Mouse (Mus musculus): ENCODE data around the gene Eml4. TPM values are rescaled to one million over a fixed set of nuclear protein-coding genes. Genes with fewer than 3 reads are reported as not detected.

The Eml4 gene
- total and polyA plus RNA-seq, 2 experiments from 2014 or later = 20.1 to 56.1 TPM

DNA sequence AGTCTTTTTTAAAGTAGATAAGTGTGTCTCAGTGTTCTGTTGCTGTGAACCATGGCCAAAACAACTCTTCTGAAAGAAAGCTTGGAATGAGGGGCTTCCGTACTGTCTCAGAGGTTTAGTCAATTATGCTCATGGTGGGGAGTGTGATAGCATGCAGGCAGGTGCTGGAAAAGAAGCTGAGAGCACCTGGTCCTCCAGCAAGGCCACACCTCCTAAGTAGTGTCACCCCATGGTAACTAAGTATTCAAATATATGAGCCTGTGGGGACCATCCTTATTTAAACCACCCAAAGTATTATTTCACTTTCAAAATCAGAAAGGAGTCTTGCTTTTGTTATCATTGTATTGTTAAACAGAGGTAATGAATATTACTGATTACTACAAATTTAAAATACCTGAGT is 48.0 kb downstream of the Eml4 start:
- TF ChIP-seq CTCF (IDR thresholded peaks at IDR 0.05) = no peak
- 86% methylated on average over 1 of the region's 1 CpGs for WGBS
- H3K36me3 ChIP-seq (ENCODE audit: insufficient read depth, low read length) = no peaks in the 10 kb centered on the region
- no peak for DNase-seq (ENCODE audit: low spot score)
- H3K27ac ChIP-seq (ENCODE audit: low read depth, low read length) = no peak overlapping the region
- H3K4me1 ChIP-seq (ENCODE audit: insufficient read depth, low read length) = no peaks in the 10 kb centered on the region
- no peak overlapping the region for H3K4me3 ChIP-seq (ENCODE audit: low read depth, low read length)
- ATAC-seq (ENCODE audit: low FRiP score) = no peak
- no peaks in the 10 kb centered on the region for H3K9me3 ChIP-seq (ENCODE audit: low read length)
- H3K4me2 ChIP-seq (ENCODE audit: low read depth, low read length, poor library complexity, severe bottlenecking) = no peak overlapping the region
- H3K27me3 ChIP-seq (ENCODE audit: insufficient read depth, low read length) = no peaks in the 10 kb centered on the region
- no peak overlapping the region for H3K9ac ChIP-seq (replicated peaks; ENCODE audit: low read length, poor library complexity, severe bottlenecking)

DNA sequence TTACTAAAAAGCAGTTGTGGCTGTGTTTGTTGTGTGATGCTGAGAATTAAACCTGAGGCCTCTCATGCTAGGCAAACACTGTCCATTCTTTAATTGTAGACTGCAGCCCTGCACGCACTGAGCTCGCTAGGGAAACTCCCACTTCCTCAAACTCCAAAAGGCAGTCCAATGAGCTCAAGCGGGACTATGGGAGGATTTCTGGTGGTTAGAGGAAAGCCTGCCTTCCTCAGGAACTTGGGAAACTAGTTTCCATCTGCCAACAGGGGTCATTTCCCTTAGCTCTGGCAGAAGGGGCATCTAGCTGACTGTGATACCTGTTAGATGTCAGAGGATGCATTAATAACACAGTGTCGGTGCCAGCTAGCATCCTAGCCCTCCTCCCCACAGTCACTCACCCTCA is 79.9 kb downstream of the Eml4 start:
- Histone ChIP-seq H3K36me3 (ENCODE audit: insufficient read depth, low read length) (0 out of 2 replicates have a peak, but pooled peaks cover 4% of the 10 kb centered on the region), H3K27me3 (ENCODE audit: insufficient read depth, low read length) (no peaks in the 10 kb centered on the region), H3K9ac (replicated peaks; ENCODE audit: low read length, poor library complexity, severe bottlenecking) (no peak overlapping the region), H3K9me3 (ENCODE audit: low read length) (no peaks in the 10 kb centered on the region), H3K4me3 (ENCODE audit: low read depth, low read length) (no peak overlapping the region), H3K27ac (ENCODE audit: low read depth, low read length) (no peak overlapping the region), H3K4me2 (ENCODE audit: low read depth, low read length, poor library complexity, severe bottlenecking) (no peak overlapping the region), H3K4me1 (ENCODE audit: insufficient read depth, low read length) (no peaks in the 10 kb centered on the region)
- no peak for DNase-seq (ENCODE audit: low spot score)
- ATAC-seq (ENCODE audit: low FRiP score) = no peak
- 84% methylated on average over 4 of the region's 4 CpGs for WGBS
- TF ChIP-seq CTCF (IDR thresholded peaks at IDR 0.05) = no peak

- Histone ChIP-seq H3K27me3 (ENCODE audit: insufficient read depth, low read length) (no peaks in the 10 kb centered on the region), H3K4me1 (ENCODE audit: insufficient read depth, low read length) (no peaks in the 10 kb centered on the region), H3K4me2 (ENCODE audit: low read depth, low read length, poor library complexity, severe bottlenecking) (no peak overlapping the region), H3K9me3 (ENCODE audit: low read length) (no peaks in the 10 kb centered on the region), H3K9ac (replicated peaks; ENCODE audit: low read length, poor library complexity, severe bottlenecking) (no peak overlapping the region), H3K36me3 (ENCODE audit: insufficient read depth, low read length) (peaks cover 10% of the 10 kb centered on the region), H3K4me3 (ENCODE audit: low read depth, low read length) (no peak overlapping the region), H3K27ac (ENCODE audit: low read depth, low read length) (no peak overlapping the region)
- no peak for DNase-seq (ENCODE audit: low spot score)
- no peak for ATAC-seq (ENCODE audit: low FRiP score)
- TF ChIP-seq CTCF (IDR thresholded peaks at IDR 0.05) = no peak
- WGBS = 86% methylated on average over 4 of the region's 4 CpGs
These were observed 92.7 kb downstream of the Eml4 start for GRCm38 (mm10) chr17:83443406-83443805.

- TF ChIP-seq CTCF (IDR thresholded peaks at IDR 0.05) = no peak
- no peak overlapping the region for H3K4me3 ChIP-seq (ENCODE audit: low read depth, low read length)
- H3K36me3 ChIP-seq (ENCODE audit: insufficient read depth, low read length) = peaks cover 12% of the 10 kb centered on the region
- ATAC-seq (ENCODE audit: low FRiP score) (no peak), DNase-seq (ENCODE audit: low spot score) (no peak)
- no peak overlapping the region for H3K9ac ChIP-seq (replicated peaks; ENCODE audit: low read length, poor library complexity, severe bottlenecking)
- no peak overlapping the region for H3K27ac ChIP-seq (ENCODE audit: low read depth, low read length)
- no peaks in the 10 kb centered on the region for H3K27me3 ChIP-seq (ENCODE audit: insufficient read depth, low read length)
- H3K9me3 ChIP-seq (ENCODE audit: low read length) = no peaks in the 10 kb centered on the region
- 85% methylated on average over 2 of the region's 2 CpGs for WGBS
- H3K4me1 ChIP-seq (ENCODE audit: insufficient read depth, low read length) = no peaks in the 10 kb centered on the region
- H3K4me2 ChIP-seq (ENCODE audit: low read depth, low read length, poor library complexity, severe bottlenecking) = no peak overlapping the region
These were observed 98.9 kb downstream of the Eml4 start for GRCm38 (mm10) chr17:83449583-83449982.

GRCm38 (mm10) chr17:83451367-83451766 is 100.6 kb downstream of the Eml4 start:
- Histone ChIP-seq H3K4me2 (ENCODE audit: low read depth, low read length, poor library complexity, severe bottlenecking) (no peak overlapping the region), H3K4me3 (ENCODE audit: low read depth, low read length) (no peak overlapping the region), H3K27me3 (ENCODE audit: insufficient read depth, low read length) (no peaks in the 10 kb centered on the region), H3K9ac (replicated peaks; ENCODE audit: low read length, poor library complexity, severe bottlenecking) (no peak overlapping the region), H3K27ac (ENCODE audit: low read depth, low read length) (no peak overlapping the region), H3K9me3 (ENCODE audit: low read length) (no peaks in the 10 kb centered on the region), H3K4me1 (ENCODE audit: insufficient read depth, low read length) (no peaks in the 10 kb centered on the region), H3K36me3 (ENCODE audit: insufficient read depth, low read length) (peaks cover 21% of the 10 kb centered on the region)
- no peak for DNase-seq (ENCODE audit: low spot score)
- no peak for TF ChIP-seq CTCF (IDR thresholded peaks at IDR 0.05)
- ATAC-seq (ENCODE audit: low FRiP score) = no peak
- WGBS = 94% methylated on average over 8 of the region's 8 CpGs

- Histone ChIP-seq H3K27me3 (ENCODE audit: insufficient read depth, low read length) (no peaks in the 10 kb centered on the region), H3K4me1 (ENCODE audit: insufficient read depth, low read length) (no peaks in the 10 kb centered on the region), H3K27ac (ENCODE audit: low read depth, low read length) (no peak overlapping the region), H3K9ac (replicated peaks; ENCODE audit: low read length, poor library complexity, severe bottlenecking) (no peak overlapping the region), H3K9me3 (ENCODE audit: low read length) (no peaks in the 10 kb centered on the region), H3K4me3 (ENCODE audit: low read depth, low read length) (no peak overlapping the region), H3K36me3 (ENCODE audit: insufficient read depth, low read length) (peaks cover 24% of the 10 kb centered on the region), H3K4me2 (ENCODE audit: low read depth, low read length, poor library complexity, severe bottlenecking) (no peak overlapping the region)
- no peak for ATAC-seq (ENCODE audit: low FRiP score)
- 90% methylated on average over 3 of the region's 3 CpGs for WGBS
- no peak for TF ChIP-seq CTCF (IDR thresholded peaks at IDR 0.05)
- no peak for DNase-seq (ENCODE audit: low spot score)
These were observed 101.1 kb downstream of the Eml4 start for GRCm38 (mm10) chr17:83451796-83452195.
